Mouse (Mus musculus) lung, postnatal 0 days (tissue): ENCODE data around the gene Pigs.

Experiments
- CTCF ChIP-seq: IDR thresholded peaks from 2 replicates; pipeline ENCODE4 v1.5.1; 2016; ENCODE audit warnings: antibody characterized with exemption, mild to moderate bottlenecking
- EP300 ChIP-seq: IDR thresholded peaks from 2 replicates; pipeline ENCODE4 v1.6.1; 2016; ENCODE audit warnings: antibody characterized with exemption, mild to moderate bottlenecking, control low read depth

GRCm38 (mm10) chr11:78318411-78318810 lies 9.8 kb upstream of the Pigs start:
- TF ChIP-seq CTCF (no peak), EP300 (no peak)
